Mouse (Mus musculus): ENCODE measurements around the gene Rest. TPM values are rescaled to one million over a fixed set of nuclear protein-coding genes. Genes with fewer than 3 reads are reported as not detected.
A peak's percentile ranks its signal among the peaks of the same experiment; 100 is the strongest.

Rest gene
- polyA plus RNA-seq, 1 experiment from 2014 or later: 8.5 TPM

DNA sequence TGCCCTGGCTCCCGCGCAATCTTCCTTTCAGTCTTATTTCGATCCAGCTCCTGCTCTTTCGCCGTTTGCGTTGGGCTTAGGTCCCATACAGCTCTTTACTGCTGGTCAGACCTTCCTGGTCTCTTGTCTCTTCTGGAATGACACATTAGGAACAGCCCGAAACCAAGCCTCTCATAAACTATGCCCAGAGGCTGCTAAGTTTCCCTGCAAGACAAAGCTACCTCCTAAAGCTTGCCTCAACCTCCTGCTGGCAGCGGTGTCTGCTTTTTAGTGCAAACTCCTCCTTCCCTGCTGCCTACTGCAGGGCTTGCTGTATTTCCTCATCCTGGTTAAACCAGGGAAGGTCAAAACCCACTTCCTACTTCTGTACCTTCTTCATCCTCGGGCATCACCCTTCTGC, 15.2 kb upstream of the Rest start:
- 70% methylated on average over 9 of the region's 9 CpGs for WGBS
- H3K4me1 ChIP-seq: peaks cover 12% of the 10 kb centered on the region

DNA sequence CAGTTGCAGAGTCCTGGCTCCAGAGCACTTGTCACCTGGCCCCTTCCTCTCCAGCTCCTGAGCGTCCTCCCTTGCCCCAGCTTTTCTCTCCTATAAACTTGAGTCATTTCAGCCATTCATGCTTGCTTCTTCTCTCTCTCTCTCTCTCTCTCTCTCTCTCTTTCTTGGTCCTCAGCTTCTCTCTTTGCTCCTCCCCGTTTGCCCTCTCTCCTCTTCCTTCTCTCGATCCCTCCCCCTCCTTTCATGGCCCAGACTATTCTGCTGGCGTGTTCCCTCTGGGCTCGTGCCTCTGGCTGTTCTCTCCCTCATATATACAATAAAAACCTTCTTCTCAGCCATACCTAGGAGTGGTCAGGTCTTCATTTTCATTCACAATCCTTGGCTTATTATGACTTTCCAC, 13.6 kb upstream of the Rest start:
- Histone ChIP-seq H3K9ac (replicated peaks) (no peak overlapping the region), H3K4me2 (replicated peaks) (no peak overlapping the region), H3K9me3 (no peaks in the 10 kb centered on the region), H3K27me3 (no peaks in the 10 kb centered on the region), H3K27ac (replicated peaks) (no peak overlapping the region), H3K36me3 (no peaks in the 10 kb centered on the region), H3K4me1 (no peaks in the 10 kb centered on the region), H3K4me3 (no peak overlapping the region)
- ATAC-seq (replicated peaks): no peak
- 25% methylated on average over 5 of the region's 5 CpGs for WGBS

More for the DNA sequence above, 15.2 kb upstream of the Rest start:
- no peak overlapping the region for H3K9ac ChIP-seq (replicated peaks)
- H3K4me3 ChIP-seq: no peak overlapping the region
- H3K27me3 ChIP-seq: no peaks in the 10 kb centered on the region
- H3K27ac ChIP-seq (replicated peaks): no peak overlapping the region
- ATAC-seq (replicated peaks): no peak
- no peaks in the 10 kb centered on the region for H3K9me3 ChIP-seq
- H3K36me3 ChIP-seq: no peaks in the 10 kb centered on the region
- no peak overlapping the region for H3K4me2 ChIP-seq (replicated peaks)

DNA sequence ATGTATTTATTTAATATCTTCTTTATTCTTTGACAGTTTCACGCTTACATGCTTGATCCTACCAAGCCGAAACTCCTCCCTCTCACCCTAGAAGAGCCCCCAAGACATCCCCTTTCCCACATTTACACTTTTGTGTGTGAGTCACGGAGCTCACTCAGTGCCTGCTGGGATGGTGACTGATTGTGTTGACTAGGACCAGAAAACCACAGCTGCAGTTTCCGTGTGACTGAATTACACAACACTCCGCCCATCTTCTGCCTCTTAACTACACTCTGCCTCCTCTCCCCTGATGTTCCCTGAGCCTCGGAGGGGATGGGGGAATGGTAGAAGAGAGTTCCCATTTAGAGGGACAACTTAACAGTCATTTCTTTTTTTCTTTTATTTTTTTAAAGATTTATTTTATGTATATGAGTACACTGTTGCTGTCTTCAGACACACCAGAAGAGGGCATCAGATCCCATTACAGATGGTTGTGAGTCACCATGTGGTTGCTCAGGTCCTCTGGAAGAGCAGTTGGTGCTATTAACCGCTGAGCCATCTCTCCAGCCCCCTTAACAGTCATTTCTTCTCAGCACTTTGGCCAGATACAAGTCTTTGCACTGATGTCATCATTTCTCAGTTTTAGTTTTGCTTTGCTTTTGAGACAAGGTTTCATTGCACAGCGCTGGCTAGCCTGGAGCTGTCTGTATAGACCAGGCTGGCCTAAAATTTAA, 13.0 kb upstream of the Rest start:
- H3K4me3 ChIP-seq: no peak overlapping the region
- H3K4me2 ChIP-seq (replicated peaks): no peak overlapping the region
- no peak overlapping the region for H3K9ac ChIP-seq (replicated peaks)
- H3K4me1 ChIP-seq: no peaks in the 10 kb centered on the region
- no peak overlapping the region for H3K27ac ChIP-seq (replicated peaks)
- no peaks in the 10 kb centered on the region for H3K9me3 ChIP-seq
- WGBS: 62% methylated on average over 8 of the region's 8 CpGs
- no peak for ATAC-seq (replicated peaks)
- H3K36me3 ChIP-seq: no peaks in the 10 kb centered on the region
- H3K27me3 ChIP-seq: no peaks in the 10 kb centered on the region

GRCm38 (mm10) chr5:77253154-77253553, 12.1 kb upstream of the Rest start:
- Histone ChIP-seq H3K9ac (replicated peaks) (no peak overlapping the region), H3K4me1 (no peaks in the 10 kb centered on the region), H3K4me3 (no peak overlapping the region), H3K9me3 (no peaks in the 10 kb centered on the region), H3K4me2 (replicated peaks) (no peak overlapping the region), H3K27me3 (no peaks in the 10 kb centered on the region), H3K27ac (replicated peaks) (no peak overlapping the region), H3K36me3 (no peaks in the 10 kb centered on the region)
- ATAC-seq (replicated peaks): no peak
- WGBS: 79% methylated on average over 1 of the region's 1 CpGs

DNA sequence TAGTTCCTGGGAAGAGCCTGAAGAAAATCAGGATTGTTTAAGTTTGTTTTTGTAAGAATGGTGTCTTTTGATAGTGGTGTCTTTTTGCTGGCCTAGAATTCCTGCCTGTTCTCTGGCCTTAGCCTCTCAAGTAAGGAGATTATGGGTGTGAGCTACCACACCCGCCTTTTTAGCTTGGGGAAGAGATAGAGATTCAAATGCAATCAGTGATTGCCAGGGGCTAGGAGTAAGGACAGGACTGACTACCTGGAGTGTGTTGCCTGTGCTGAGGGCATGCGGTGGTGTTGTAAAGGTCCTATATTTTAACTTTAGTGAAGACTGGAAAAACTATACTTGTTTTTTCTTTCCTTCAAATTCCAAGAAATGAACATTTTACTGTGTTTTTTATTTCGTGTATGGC, 10.9 kb upstream of the Rest start:
- no peak overlapping the region for H3K4me2 ChIP-seq (replicated peaks)
- H3K27me3 ChIP-seq: no peaks in the 10 kb centered on the region
- no peak for ATAC-seq (replicated peaks)
- no peak overlapping the region for H3K9ac ChIP-seq (replicated peaks)
- H3K4me3 ChIP-seq: no peak overlapping the region
- no peak overlapping the region for H3K27ac ChIP-seq (replicated peaks)
- no peaks in the 10 kb centered on the region for H3K4me1 ChIP-seq
- WGBS: 71% methylated on average over 3 of the region's 3 CpGs
- H3K9me3 ChIP-seq: no peaks in the 10 kb centered on the region
- no peaks in the 10 kb centered on the region for H3K36me3 ChIP-seq

- no peak for ATAC-seq (replicated peaks)
- H3K4me1 ChIP-seq: no peaks in the 10 kb centered on the region
- H3K9me3 ChIP-seq: no peaks in the 10 kb centered on the region
- WGBS: 79% methylated on average over 3 of the region's 3 CpGs
- H3K27ac ChIP-seq (replicated peaks): no peak overlapping the region
- H3K4me3 ChIP-seq: no peak overlapping the region
- H3K9ac ChIP-seq (replicated peaks): no peak overlapping the region
- no peaks in the 10 kb centered on the region for H3K27me3 ChIP-seq
- no peak overlapping the region for H3K4me2 ChIP-seq (replicated peaks)
- no peaks in the 10 kb centered on the region for H3K36me3 ChIP-seq
Measured at GRCm38 (mm10) chr5:77257603-77258002, 7.7 kb upstream of the Rest start.

GRCm38 (mm10) chr5:77259315-77259714, 6.0 kb upstream of the Rest start:
- Histone ChIP-seq H3K4me2 (replicated peaks) (no peak overlapping the region), H3K9ac (replicated peaks) (no peak overlapping the region), H3K27me3 (no peaks in the 10 kb centered on the region), H3K9me3 (no peaks in the 10 kb centered on the region), H3K4me3 (no peak overlapping the region), H3K27ac (replicated peaks) (no peak overlapping the region), H3K36me3 (no peaks in the 10 kb centered on the region), H3K4me1 (no peaks in the 10 kb centered on the region)
- ATAC-seq (replicated peaks): no peak

DNA sequence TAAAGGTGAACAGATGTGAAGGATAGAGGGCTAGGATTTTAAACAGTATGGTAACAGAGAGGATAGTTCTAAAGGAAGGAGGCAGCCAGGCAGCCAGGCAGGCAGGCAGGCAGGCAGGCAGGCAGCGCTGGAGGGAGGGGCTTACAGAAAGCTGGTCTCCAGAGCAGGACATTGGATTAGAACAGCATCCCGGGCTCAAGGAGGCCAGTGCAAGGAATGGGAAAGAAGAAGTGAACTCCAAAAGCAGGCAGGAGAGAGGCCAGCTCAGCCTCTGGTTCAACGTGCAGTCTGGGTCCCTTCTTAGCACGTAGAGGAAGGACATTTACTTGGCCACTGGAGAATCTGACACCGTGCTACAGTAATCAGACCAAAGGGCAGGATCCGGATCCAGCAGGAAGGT, 5.2 kb upstream of the Rest start:
- Histone ChIP-seq H3K9ac (replicated peaks) (no peak overlapping the region), H3K27me3 (no peaks in the 10 kb centered on the region), H3K9me3 (no peaks in the 10 kb centered on the region), H3K4me2 (replicated peaks) (no peak overlapping the region), H3K4me3 (no peak overlapping the region), H3K4me1 (0 out of 2 replicates have a peak, but pooled peaks cover 3% of the 10 kb centered on the region), H3K27ac (replicated peaks) (no peak overlapping the region), H3K36me3 (no peaks in the 10 kb centered on the region)
- ATAC-seq (replicated peaks): no peak
- 62% methylated on average over 6 of the region's 6 CpGs for WGBS

DNA sequence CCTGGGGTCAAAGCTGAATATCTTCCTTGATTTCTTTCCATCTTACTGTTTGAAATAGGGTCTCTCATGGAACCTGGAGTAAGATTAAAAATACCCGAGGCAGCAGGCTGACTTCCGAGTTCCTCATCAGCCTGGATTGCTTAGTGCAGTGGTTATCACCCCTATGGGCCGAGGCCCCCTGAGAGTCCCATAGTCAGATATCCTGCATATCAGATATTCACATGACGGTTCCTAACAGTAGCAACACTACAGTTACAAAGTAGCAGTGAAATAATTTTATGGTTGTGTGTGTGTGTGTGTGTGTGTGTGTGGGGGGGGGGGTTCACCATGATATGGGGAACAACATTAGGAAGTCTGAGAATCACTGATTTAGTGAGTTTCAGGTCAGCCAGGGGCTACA, 4.2 kb upstream of the Rest start:
- 0 out of 2 replicates have a peak, but pooled peaks cover 3% of the 10 kb centered on the region for H3K4me1 ChIP-seq
- ATAC-seq (replicated peaks): no peak
- no peak overlapping the region for H3K4me2 ChIP-seq (replicated peaks)
- WGBS: 79% methylated on average over 4 of the region's 4 CpGs
- no peaks in the 10 kb centered on the region for H3K9me3 ChIP-seq
- H3K27ac ChIP-seq (replicated peaks): no peak overlapping the region
- no peaks in the 10 kb centered on the region for H3K36me3 ChIP-seq
- no peaks in the 10 kb centered on the region for H3K27me3 ChIP-seq
- no peak overlapping the region for H3K9ac ChIP-seq (replicated peaks)
- H3K4me3 ChIP-seq: no peak overlapping the region

DNA sequence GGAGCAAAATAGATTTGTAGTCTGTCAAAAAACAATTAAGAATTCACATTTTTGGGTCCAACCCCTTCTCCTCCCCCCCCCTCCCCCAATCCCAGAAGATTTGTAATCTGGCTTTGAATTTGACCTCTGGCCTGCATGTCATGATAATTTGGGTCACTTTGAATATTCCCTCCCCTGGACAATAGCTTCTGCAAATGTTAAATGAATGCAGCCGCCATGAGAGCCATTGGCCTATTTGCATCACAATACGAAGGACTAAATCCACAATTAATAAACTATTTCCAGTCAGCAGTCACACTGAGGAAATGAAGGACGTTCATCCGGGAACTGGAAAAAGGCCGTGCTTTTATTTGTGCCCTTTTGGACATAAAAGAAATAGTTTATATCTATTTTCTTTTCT, 3.2 kb upstream of the Rest start:
- H3K4me3 ChIP-seq: no peak overlapping the region
- peaks cover 2% of the 10 kb centered on the region; the same call in 1 of the 2 replicates for H3K27me3 ChIP-seq
- H3K4me1 ChIP-seq: peaks cover 10% of the 10 kb centered on the region
- no peaks in the 10 kb centered on the region for H3K36me3 ChIP-seq
- H3K9me3 ChIP-seq: no peaks in the 10 kb centered on the region
- H3K27ac ChIP-seq (replicated peaks): no peak overlapping the region
- no peak for ATAC-seq (replicated peaks)
- no peak overlapping the region for H3K9ac ChIP-seq (replicated peaks)
- no peak overlapping the region for H3K4me2 ChIP-seq (replicated peaks)
- 15% methylated on average over 5 of the region's 5 CpGs for WGBS

DNA sequence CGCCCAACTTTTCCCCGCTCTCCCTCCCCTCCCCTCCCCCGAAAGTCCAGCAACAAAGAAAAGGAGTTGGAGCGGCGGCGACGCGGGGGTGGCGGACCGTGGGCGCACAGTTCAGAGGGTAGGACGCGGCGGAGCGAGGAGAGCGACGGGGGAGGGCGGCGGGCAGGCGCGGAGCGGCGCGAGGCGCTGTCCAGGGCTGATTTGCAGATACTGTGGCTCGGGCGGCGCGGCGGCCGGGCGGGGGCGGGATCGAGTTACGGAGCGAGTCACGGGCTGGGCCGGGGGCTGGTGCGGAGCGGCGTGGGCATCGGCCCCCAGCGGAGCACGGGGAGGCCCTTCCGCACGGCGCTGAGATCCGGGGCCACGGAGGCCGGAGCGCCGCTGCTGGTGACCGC, 377 bp downstream of the Rest start:
- Histone ChIP-seq H3K4me1 (peaks cover 16% of the 10 kb centered on the region), H3K9ac (replicated peaks) (peak overlapping the region; percentile 68), H3K27me3 (peaks cover 2% of the 10 kb centered on the region; the same call in 1 of the 2 replicates), H3K4me3 (peak overlapping the region; percentile 96), H3K4me2 (replicated peaks) (peak overlapping the region; percentile 75), H3K9me3 (no peaks in the 10 kb centered on the region), H3K36me3 (peaks cover 6% of the 10 kb centered on the region; the same call in 1 of the 2 replicates), H3K27ac (replicated peaks) (peak overlapping the region; percentile 84)
- WGBS: 1% methylated on average over 28 of the region's 53 CpGs
- peak; percentile 78 for ATAC-seq (replicated peaks)

- Histone ChIP-seq H3K9ac (replicated peaks) (peak overlapping the region; percentile 68), H3K27me3 (peaks cover 2% of the 10 kb centered on the region; the same call in 1 of the 2 replicates), H3K4me3 (peak overlapping the region; percentile 96), H3K4me2 (replicated peaks) (peak overlapping the region; percentile 75), H3K4me1 (peaks cover 16% of the 10 kb centered on the region), H3K27ac (replicated peaks) (peak overlapping the region; percentile 84), H3K36me3 (peaks cover 6% of the 10 kb centered on the region; the same call in 1 of the 2 replicates), H3K9me3 (no peaks in the 10 kb centered on the region)
- ATAC-seq (replicated peaks): peak; percentile 66
- WGBS: under 1% methylated on average over 73 of the region's 87 CpGs
Measured at GRCm38 (mm10) chr5:77266066-77266885, 985 bp downstream of the Rest start.
